Mouse (Mus musculus): ENCODE results near the gene Cox8b. TPM values are rescaled to one million over a fixed set of nuclear protein-coding genes. Genes with fewer than 3 reads are reported as not detected.

The Cox8b gene
- polyA plus RNA-seq, 1 experiment from 2014 or later, result 378 TPM

- H3K4me1 ChIP-seq (ENCODE audit: control insufficient read depth in 2 of 2, insufficient read depth in 2 of 2, low read length in 2 of 2), result peaks cover 8 to 14% of the 10 kb centered on the region in 2 experiments
- H3K9ac ChIP-seq (ENCODE audit: low read length), result no peak overlapping the region
- ATAC-seq (ENCODE audit: insufficient number of reproducible peaks, insufficient read depth, low FRiP score, low read depth), result no peak
- no peaks in the 10 kb centered on the region for H3K27me3 ChIP-seq (ENCODE audit: control insufficient read depth, insufficient read depth, low read length)
- WGBS, result 80% methylated on average over 5 of the region's 5 CpGs
- H3K4me3 ChIP-seq (ENCODE audit: control insufficient read depth in 1 of 2, insufficient read depth in 1 of 2, low read depth in 1 of 2, low read length in 2 of 2), result no peak overlapping the region
- peaks cover 72% of the 10 kb centered on the region for H3K36me3 ChIP-seq (ENCODE audit: control insufficient read depth, insufficient read depth, low read length)
- no peak overlapping the region for H3K27ac ChIP-seq (replicated peaks in 1 of 2; ENCODE audit: control insufficient read depth in 1 of 2, insufficient read depth in 1 of 2, low read depth in 2 of 2, low read length in 2 of 2)
- H3K9me3 ChIP-seq (ENCODE audit: control insufficient read depth, low read length), result no peaks in the 10 kb centered on the region
- H3K4me2 ChIP-seq (ENCODE audit: low read length), result no peak overlapping the region
Observed at GRCm38 (mm10) chr7:140860728-140861127, 39.5 kb downstream of the Cox8b start.

- Histone ChIP-seq H3K9me3 (ENCODE audit: control insufficient read depth, low read length) (no peaks in the 10 kb centered on the region), H3K27me3 (ENCODE audit: control insufficient read depth, insufficient read depth, low read length) (no peaks in the 10 kb centered on the region), H3K4me2 (ENCODE audit: low read length) (no peak overlapping the region), H3K4me3 (ENCODE audit: control insufficient read depth in 1 of 2, insufficient read depth in 1 of 2, low read depth in 1 of 2, low read length in 2 of 2) (no peak overlapping the region), H3K36me3 (ENCODE audit: control insufficient read depth, insufficient read depth, low read length) (peaks cover 67% of the 10 kb centered on the region), H3K4me1 (ENCODE audit: control insufficient read depth in 2 of 2, insufficient read depth in 2 of 2, low read length in 2 of 2) (peaks cover 11 to 19% of the 10 kb centered on the region in 2 experiments), H3K27ac (replicated peaks in 1 of 2; ENCODE audit: control insufficient read depth in 1 of 2, insufficient read depth in 1 of 2, low read depth in 2 of 2, low read length in 2 of 2) (no peak overlapping the region), H3K9ac (ENCODE audit: low read length) (no peak overlapping the region)
- no peak for ATAC-seq (ENCODE audit: insufficient number of reproducible peaks, insufficient read depth, low FRiP score, low read depth)
- 80% methylated on average over 6 of the region's 6 CpGs for WGBS
Observed at GRCm38 (mm10) chr7:140859997-140860396, 40.2 kb downstream of the Cox8b start.

GRCm38 (mm10) chr7:140858746-140859145 lies 41.5 kb downstream of the Cox8b start:
- Histone ChIP-seq H3K9ac (ENCODE audit: low read length) (no peak overlapping the region), H3K4me2 (ENCODE audit: low read length) (peak overlapping the region; percentile 83), H3K27me3 (ENCODE audit: control insufficient read depth, insufficient read depth, low read length) (no peaks in the 10 kb centered on the region), H3K36me3 (ENCODE audit: control insufficient read depth, insufficient read depth, low read length) (peaks cover 63% of the 10 kb centered on the region), H3K4me1 (ENCODE audit: control insufficient read depth in 2 of 2, insufficient read depth in 2 of 2, low read length in 2 of 2) (peaks cover 11 to 21% of the 10 kb centered on the region in 2 experiments), H3K4me3 (ENCODE audit: control insufficient read depth in 1 of 2, insufficient read depth in 1 of 2, low read depth in 1 of 2, low read length in 2 of 2) (no peak overlapping the region), H3K9me3 (ENCODE audit: control insufficient read depth, low read length) (no peaks in the 10 kb centered on the region), H3K27ac (replicated peaks in 1 of 2; ENCODE audit: control insufficient read depth in 1 of 2, insufficient read depth in 1 of 2, low read depth in 2 of 2, low read length in 2 of 2) (no peak overlapping the region)
- ATAC-seq (ENCODE audit: insufficient number of reproducible peaks, insufficient read depth, low FRiP score, low read depth), result no peak
- 91% methylated on average over 8 of the region's 8 CpGs for WGBS

- Histone ChIP-seq H3K4me1 (ENCODE audit: control insufficient read depth in 2 of 2, insufficient read depth in 2 of 2, low read length in 2 of 2) (peaks cover 11 to 21% of the 10 kb centered on the region in 2 experiments), H3K4me3 (ENCODE audit: control insufficient read depth in 1 of 2, insufficient read depth in 1 of 2, low read depth in 1 of 2, low read length in 2 of 2) (peak within 1 kb of the TSS; percentile 78 to 86), H3K9me3 (ENCODE audit: control insufficient read depth, low read length) (no peaks in the 10 kb centered on the region), H3K36me3 (ENCODE audit: control insufficient read depth, insufficient read depth, low read length) (peaks cover 63% of the 10 kb centered on the region), H3K4me2 (ENCODE audit: low read length) (peak within 1 kb of the TSS; percentile 83), H3K27me3 (ENCODE audit: control insufficient read depth, insufficient read depth, low read length) (no peaks in the 10 kb centered on the region), H3K9ac (ENCODE audit: low read length) (peak within 1 kb of the TSS; percentile 93), H3K27ac (replicated peaks in 1 of 2; ENCODE audit: control insufficient read depth in 1 of 2, insufficient read depth in 1 of 2, low read depth in 2 of 2, low read length in 2 of 2) (peak within 1 kb of the TSS; percentile 78 to 91)
- 33% methylated on average over 40 of the region's 40 CpGs for WGBS
- peak; percentile 10; the same call in 1 of the 2 replicates for ATAC-seq (ENCODE audit: insufficient number of reproducible peaks, insufficient read depth, low FRiP score, low read depth)
Observed at GRCm38 (mm10) chr7:140857550-140858505, 42.4 kb downstream of the Cox8b start, which contains the start of gene Bet1l. Gene Bet1l (minus strand): TSS chr7:140857577.

GRCm38 (mm10) chr7:140856785-140857549 lies 43.3 kb downstream of the Cox8b start, which contains the start of gene Ric8a:
Gene Ric8a (plus strand): TSS chr7:140856957.
- peak within 1 kb of the TSS; percentile 84 to 91 for H3K27ac ChIP-seq (replicated peaks in 1 of 2; ENCODE audit: control insufficient read depth in 1 of 2, insufficient read depth in 1 of 2, low read depth in 2 of 2, low read length in 2 of 2)
- H3K36me3 ChIP-seq (ENCODE audit: control insufficient read depth, insufficient read depth, low read length), result peaks cover 63% of the 10 kb centered on the region
- peak within 1 kb of the TSS; percentile 83 for H3K4me2 ChIP-seq (ENCODE audit: low read length)
- WGBS, result under 1% methylated on average over 48 of the region's 50 CpGs
- H3K4me1 ChIP-seq (ENCODE audit: control insufficient read depth in 2 of 2, insufficient read depth in 2 of 2, low read length in 2 of 2), result peaks cover 11 to 21% of the 10 kb centered on the region in 2 experiments
- peak within 1 kb of the TSS; percentile 93 for H3K9ac ChIP-seq (ENCODE audit: low read length)
- peak within 1 kb of the TSS; percentile 78 to 86 for H3K4me3 ChIP-seq (ENCODE audit: control insufficient read depth in 1 of 2, insufficient read depth in 1 of 2, low read depth in 1 of 2, low read length in 2 of 2)
- peak; percentile 85 for ATAC-seq (ENCODE audit: insufficient number of reproducible peaks, insufficient read depth, low FRiP score, low read depth)
- H3K9me3 ChIP-seq (ENCODE audit: control insufficient read depth, low read length), result no peaks in the 10 kb centered on the region
- H3K27me3 ChIP-seq (ENCODE audit: control insufficient read depth, insufficient read depth, low read length), result no peaks in the 10 kb centered on the region

GRCm38 (mm10) chr7:140855860-140856784 lies 44.1 kb downstream of the Cox8b start, which contains the start of gene Gm45785:
Gene Gm45785 (minus strand): TSS chr7:140856331.
- H3K27ac ChIP-seq (replicated peaks in 1 of 2; ENCODE audit: control insufficient read depth in 1 of 2, insufficient read depth in 1 of 2, low read depth in 2 of 2, low read length in 2 of 2), result peak within 1 kb of the TSS; percentile 84 to 91
- H3K4me3 ChIP-seq (ENCODE audit: control insufficient read depth in 1 of 2, insufficient read depth in 1 of 2, low read depth in 1 of 2, low read length in 2 of 2), result peak within 1 kb of the TSS; percentile 78 to 86
- no peaks in the 10 kb centered on the region for H3K9me3 ChIP-seq (ENCODE audit: control insufficient read depth, low read length)
- ATAC-seq (ENCODE audit: insufficient number of reproducible peaks, insufficient read depth, low FRiP score, low read depth), result peak; percentile 60
- WGBS, result under 1% methylated on average over 51 of the region's 51 CpGs
- peaks cover 11 to 21% of the 10 kb centered on the region in 2 experiments for H3K4me1 ChIP-seq (ENCODE audit: control insufficient read depth in 2 of 2, insufficient read depth in 2 of 2, low read length in 2 of 2)
- no peaks in the 10 kb centered on the region for H3K27me3 ChIP-seq (ENCODE audit: control insufficient read depth, insufficient read depth, low read length)
- peak within 1 kb of the TSS; percentile 83 for H3K4me2 ChIP-seq (ENCODE audit: low read length)
- H3K36me3 ChIP-seq (ENCODE audit: control insufficient read depth, insufficient read depth, low read length), result peaks cover 60% of the 10 kb centered on the region
- H3K9ac ChIP-seq (ENCODE audit: low read length), result peak within 1 kb of the TSS; percentile 93

Measured in heart, embryonic 14.5 days (tissue).